Mouse (Mus musculus) kidney, embryonic 16.5 days (tissue): ENCODE measurements around the gene Hist2h3b. TPM values are rescaled to one million over a fixed set of nuclear protein-coding genes. Genes with fewer than 3 reads are reported as not detected.
"Not testable (repeated sequence)": the region's sequence is repeated elsewhere in the genome, so short reads cannot be mapped to it uniquely, and the experiment has no call there.

Source experiments
- ATAC-seq: fragments of 200-750 bp; cut with Nextera tagmentation; 2 replicates; pipeline ENCODE4 v1.8.0; 2017; ENCODE audit warnings: moderate TSS enrichment; ENCODE audit not compliant: low FRiP score, low TSS enrichment
- H3K27ac ChIP-seq: fragments of 300-500 bp; sonication (generic); 2 replicates; pipeline ENCODE4 v1.5.1; 2014; ENCODE audit warnings: low read length
- H3K27me3 ChIP-seq: fragments of 300-500 bp; sonication (generic); 2 replicates; pipeline ENCODE4 v1.6.1; 2014; ENCODE audit warnings: low read length, control low read depth, mixed read lengths; ENCODE audit not compliant: insufficient read depth
- H3K36me3 ChIP-seq: fragments of 300-500 bp; sonication (generic); 2 replicates; pipeline ENCODE4 v1.6.1; 2014; ENCODE audit warnings: low read length, control low read depth, mixed read lengths; ENCODE audit not compliant: insufficient read depth
- H3K4me1 ChIP-seq: fragments of 300-500 bp; sonication (generic); 2 replicates; pipeline ENCODE4 v1.6.1; 2014; ENCODE audit warnings: low read length, control low read depth, mixed read lengths; ENCODE audit not compliant: insufficient read depth
- H3K4me2 ChIP-seq: fragments of 300-500 bp; sonication (generic); replicated peaks from 2 replicates; pipeline ENCODE4 v1.6.1; 2014; ENCODE audit warnings: low read depth, low read length
- H3K4me3 ChIP-seq: fragments of 300-500 bp; sonication (generic); 2 replicates; pipeline ENCODE4 v1.5.1; 2014; ENCODE audit warnings: mild to moderate bottlenecking, low read length
- H3K9ac ChIP-seq: fragments of 300-500 bp; sonication (generic); replicated peaks from 2 replicates; pipeline ENCODE4 v1.6.1; 2014; ENCODE audit warnings: low read length
- H3K9me3 ChIP-seq: fragments of 300-500 bp; sonication (generic); 2 replicates; pipeline ENCODE4 v1.6.1; 2016; ENCODE audit warnings: low read length, control low read depth
- WGBS: fragments of 180-500 bp; shearing (Covaris S2); extraction: QIAGEN DNeasy Blood & Tissue Kit; methylation state at CpG from one replicate; pipeline ENCODE4 v1.1.7; 2014; 5-methylcytosine and 5-hydroxymethylcytosine counted together
- polyA plus RNA-seq: library from polyadenylated mRNA; unstranded; fragments of >200 nt; fragmentation: Nextera tagmentation; extraction: Ambion mirVana; gene quantifications from 2 replicates; pipeline ENCODE4 v1.2.1, GENCODE M21; 2015

The Hist2h3b gene
- polyA plus RNA-seq, result 35.4 and 45.1 TPM in 2 replicates

GRCm38 (mm10) chr3:96268051-96268775 is at the start of gene Hist2h3b:
TSS of gene Hist2h3b (plus strand) at chr3:96268654.
- peak within 1 kb of the TSS; percentile 98 for H3K27ac ChIP-seq
- WGBS, result 19% methylated on average over 28 of the region's 30 CpGs
- peak within 1 kb of the TSS; percentile 69 for H3K9ac ChIP-seq
- ATAC-seq, result peak; percentile 73
- peaks cover 24% of the 10 kb centered on the region for H3K4me1 ChIP-seq
- H3K4me2 ChIP-seq, result peak within 1 kb of the TSS; percentile 67
- H3K36me3 ChIP-seq, result no peaks in the 10 kb centered on the region
- peak within 1 kb of the TSS; percentile 66 for H3K4me3 ChIP-seq
- H3K9me3 ChIP-seq, result no peaks in the 10 kb centered on the region
- H3K27me3 ChIP-seq, result no peaks in the 10 kb centered on the region

DNA sequence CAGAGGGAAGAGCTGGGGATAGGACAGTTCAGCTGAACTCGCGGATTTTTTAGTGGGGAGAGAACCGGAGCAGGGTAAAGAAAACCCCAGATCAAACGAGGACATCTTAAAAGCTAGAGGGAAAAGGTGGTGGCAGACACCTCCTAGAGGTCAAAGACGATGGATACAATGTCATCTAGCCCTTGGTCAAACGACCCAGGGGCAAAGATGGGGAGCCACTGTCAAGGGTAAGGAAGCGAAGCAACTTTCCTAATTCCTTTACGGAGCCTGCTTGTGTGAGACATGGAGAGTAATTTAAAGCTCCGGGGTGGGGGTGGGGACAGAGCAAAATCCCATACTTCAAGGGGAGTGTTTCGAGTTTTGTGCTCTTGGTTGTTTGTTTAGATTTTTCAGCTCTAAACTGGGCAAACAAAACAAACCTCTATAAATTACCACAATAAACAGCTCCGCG is 49.2 kb upstream of the Hist2h3b start:
- Histone ChIP-seq H3K36me3 (no peaks in the 10 kb centered on the region), H3K27me3 (0 out of 2 replicates have a peak, but pooled peaks cover 3% of the 10 kb centered on the region), H3K4me1 (peaks cover 34% of the 10 kb centered on the region), H3K9ac (peak overlapping the region; percentile 89), H3K9me3 (no peaks in the 10 kb centered on the region), H3K27ac (peak overlapping the region; percentile 100), H3K4me3 (peak overlapping the region; percentile 72), H3K4me2 (peak overlapping the region; percentile 77)
- ATAC-seq, result no peak
- under 1% methylated on average over 12 of the region's 12 CpGs for WGBS

DNA sequence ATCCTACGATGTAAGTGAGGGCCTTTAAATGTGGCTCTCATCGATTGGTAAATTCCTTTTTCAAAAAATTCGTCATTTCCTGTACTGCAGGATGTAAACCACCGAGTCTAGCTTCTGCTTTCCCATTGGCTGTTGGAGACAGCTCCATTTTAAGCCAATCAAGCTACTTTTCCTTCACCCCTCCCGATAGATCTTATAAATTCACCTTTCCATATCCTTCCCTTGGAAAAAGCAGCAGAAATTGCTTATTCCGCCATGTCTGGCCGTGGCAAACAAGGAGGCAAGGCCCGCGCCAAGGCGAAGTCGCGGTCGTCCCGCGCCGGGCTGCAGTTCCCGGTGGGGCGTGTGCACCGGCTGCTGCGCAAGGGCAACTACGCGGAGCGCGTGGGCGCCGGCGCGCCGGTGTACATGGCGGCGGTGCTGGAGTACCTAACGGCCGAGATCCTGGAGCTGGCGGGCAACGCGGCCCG is 48.8 kb upstream of the Hist2h3b start, which contains the start of the genes Bola1 and Hist2h2ab:
Gene Bola1 (minus strand): TSS at position 49 of the 470 bp plus-strand sequence.
Gene Hist2h2ab (plus strand): TSS at position 205 of the 470 bp plus-strand sequence.
- H3K9me3 ChIP-seq, result no peaks in the 10 kb centered on the region
- peak; percentile 86 for ATAC-seq
- peak within 1 kb of the TSS; percentile 100 for H3K27ac ChIP-seq
- H3K36me3 ChIP-seq, result no peaks in the 10 kb centered on the region
- H3K4me3 ChIP-seq, result peak within 1 kb of the TSS; percentile 72
- H3K27me3 ChIP-seq, result 0 out of 2 replicates have a peak, but pooled peaks cover 1% of the 10 kb centered on the region
- peak within 1 kb of the TSS; percentile 77 for H3K4me2 ChIP-seq
- H3K4me1 ChIP-seq, result peaks cover 37% of the 10 kb centered on the region
- peak within 1 kb of the TSS; percentile 89 for H3K9ac ChIP-seq
- under 1% methylated on average over 36 of the region's 37 CpGs for WGBS

DNA sequence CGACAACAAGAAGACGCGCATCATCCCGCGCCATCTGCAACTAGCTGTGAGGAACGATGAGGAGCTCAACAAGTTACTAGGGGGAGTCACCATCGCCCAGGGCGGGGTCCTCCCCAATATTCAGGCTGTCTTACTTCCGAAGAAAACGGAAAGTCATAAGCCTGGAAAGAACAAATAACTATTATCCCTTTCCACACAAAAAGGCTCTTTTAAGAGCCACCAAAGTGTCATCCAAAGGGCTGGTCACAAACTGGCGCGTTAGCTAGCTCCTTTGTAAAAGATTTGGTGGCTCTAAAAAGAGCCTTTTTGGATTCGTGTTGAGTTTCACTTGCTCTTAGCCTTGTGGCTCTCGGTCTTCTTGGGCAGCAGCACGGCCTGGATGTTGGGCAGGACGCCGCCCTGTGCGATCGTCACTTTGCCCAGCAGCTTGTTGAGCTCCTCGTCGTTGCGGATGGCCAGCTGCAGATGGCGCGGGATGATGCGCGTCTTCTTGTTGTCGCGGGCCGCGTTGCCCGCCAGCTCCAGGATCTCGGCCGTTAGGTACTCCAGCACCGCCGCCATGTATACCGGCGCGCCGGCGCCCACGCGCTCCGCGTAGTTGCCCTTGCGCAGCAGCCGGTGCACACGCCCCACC is 48.2 kb upstream of the Hist2h3b start:
- H3K9me3 ChIP-seq, H3K27me3 ChIP-seq, H3K36me3 ChIP-seq: not testable (repeated sequence)
- Histone ChIP-seq H3K4me1 (peaks cover 41% of the 10 kb centered on the region), H3K4me3 (peak overlapping the region; percentile 72), H3K9ac (peak overlapping the region; percentile 89), H3K4me2 (peak overlapping the region; percentile 77), H3K27ac (peak overlapping the region; percentile 100)
- WGBS, result under 1% methylated on average over 28 of the region's 47 CpGs
- ATAC-seq, result peak; percentile 0; the same call in 1 of the 2 replicates

- no peaks in the 10 kb centered on the region for H3K36me3 ChIP-seq
- ATAC-seq, result peak; percentile 94
- no peaks in the 10 kb centered on the region for H3K27me3 ChIP-seq
- H3K4me1 ChIP-seq, result peaks cover 49% of the 10 kb centered on the region
- H3K9ac ChIP-seq, result peak within 1 kb of the TSS; percentile 89
- H3K4me2 ChIP-seq, result peak within 1 kb of the TSS; percentile 77
- peak within 1 kb of the TSS; percentile 100 for H3K27ac ChIP-seq
- H3K9me3 ChIP-seq, result no peaks in the 10 kb centered on the region
- under 1% methylated on average over 43 of the region's 43 CpGs for WGBS
- peak within 1 kb of the TSS; percentile 72 for H3K4me3 ChIP-seq
Measured at GRCm38 (mm10) chr3:96220765-96221639, 47.5 kb upstream of the Hist2h3b start, which contains the start of the genes Hist2h2ac and Hist2h2be. TSS of gene Hist2h2ac (minus strand) at chr3:96220880. TSS of gene Hist2h2be (plus strand) at chr3:96221119.

DNA sequence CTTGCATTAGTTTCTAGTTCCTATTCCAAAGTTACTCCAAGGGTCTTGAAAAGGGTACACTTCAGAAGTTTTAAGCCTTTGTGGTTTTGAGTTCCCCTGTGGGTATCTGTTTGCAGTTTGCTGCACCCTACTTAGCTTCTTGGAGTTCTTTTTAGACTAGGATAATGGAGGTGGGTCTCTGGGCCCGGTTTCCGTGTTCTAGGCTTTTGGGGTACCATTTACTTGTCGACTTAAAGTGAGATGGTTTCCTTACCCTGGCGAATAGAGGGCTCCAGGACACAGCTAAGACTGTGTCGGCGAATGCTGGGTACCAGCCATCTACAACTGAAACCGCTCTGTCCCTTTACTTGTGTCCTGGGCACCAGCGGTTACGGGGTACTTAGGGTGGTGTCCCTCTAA is 46.8 kb upstream of the Hist2h3b start:
- ATAC-seq, result no peak
- 17% methylated on average over 9 of the region's 9 CpGs for WGBS
- Histone ChIP-seq H3K9me3 (no peaks in the 10 kb centered on the region), H3K4me2 (peak overlapping the region; percentile 77), H3K27ac (peak overlapping the region; percentile 100), H3K27me3 (no peaks in the 10 kb centered on the region), H3K36me3 (no peaks in the 10 kb centered on the region), H3K4me3 (peak overlapping the region; percentile 72), H3K9ac (peak overlapping the region; percentile 67), H3K4me1 (peaks cover 53% of the 10 kb centered on the region)

GRCm38 (mm10) chr3:96222774-96223173 is 45.7 kb upstream of the Hist2h3b start:
- Histone ChIP-seq H3K9me3 (no peaks in the 10 kb centered on the region), H3K4me1 (peaks cover 59% of the 10 kb centered on the region), H3K9ac (0 out of 2 replicates have a peak overlapping the region, but pooled peaks have one; percentile 67), H3K36me3 (no peaks in the 10 kb centered on the region), H3K27me3 (no peaks in the 10 kb centered on the region), H3K4me2 (peak overlapping the region; percentile 77), H3K27ac (no peak overlapping the region), H3K4me3 (peak overlapping the region; percentile 72; the same call in 1 of the 2 replicates)
- WGBS, result 88% methylated on average over 4 of the region's 4 CpGs
- ATAC-seq, result no peak

DNA sequence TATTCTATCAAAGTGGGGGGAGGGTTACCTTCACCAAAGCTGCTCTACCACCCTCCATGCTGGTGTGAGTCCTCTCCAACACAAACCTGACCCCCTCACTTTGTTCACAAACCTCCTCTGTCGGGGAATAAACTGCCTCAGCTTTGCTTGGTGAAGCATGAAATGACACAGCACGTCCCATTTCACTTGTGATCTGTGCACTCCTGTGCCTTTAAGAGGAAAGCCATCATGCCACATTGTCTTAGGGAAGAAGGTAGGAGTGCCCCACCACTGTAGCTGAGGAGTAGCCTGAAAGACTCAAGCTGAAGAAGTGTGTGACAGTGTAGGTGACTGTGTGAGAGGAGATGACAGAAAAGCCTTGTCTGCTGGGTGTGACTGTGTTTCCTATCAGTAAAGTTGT is 43.0 kb upstream of the Hist2h3b start:
- Histone ChIP-seq H3K4me1 (peaks cover 55% of the 10 kb centered on the region), H3K9ac (no peak overlapping the region), H3K36me3 (no peaks in the 10 kb centered on the region), H3K27me3 (no peaks in the 10 kb centered on the region), H3K4me3 (no peak overlapping the region), H3K9me3 (no peaks in the 10 kb centered on the region), H3K4me2 (0 out of 2 replicates have a peak overlapping the region, but pooled peaks have one; percentile 4), H3K27ac (no peak overlapping the region)
- ATAC-seq, result no peak
- 14% methylated on average over 2 of the region's 2 CpGs for WGBS
